Mouse (Mus musculus): ENCODE data around the gene D930020B18Rik.

DNA sequence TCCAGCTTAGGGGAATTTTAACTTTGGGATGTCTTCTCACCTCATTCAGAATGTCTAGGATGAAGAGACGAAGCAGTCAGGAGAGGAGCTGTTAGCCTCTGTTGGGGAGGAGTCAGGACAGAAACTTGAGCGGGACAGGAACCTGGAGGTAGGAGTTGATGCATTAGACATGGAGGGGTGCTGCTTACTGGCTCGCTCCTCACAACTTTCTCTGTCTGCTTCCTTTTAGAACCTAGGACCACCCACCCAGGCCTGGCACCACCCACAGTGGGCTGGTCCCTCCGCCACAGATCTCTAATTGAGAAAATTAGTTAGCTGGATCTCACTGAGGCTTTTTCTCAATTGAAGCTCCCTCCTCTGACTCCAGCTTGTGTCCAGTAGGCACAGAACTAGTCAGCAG, 85.1 kb downstream of the D930020B18Rik start:
- TF ChIP-seq NELFE (IDR thresholded peaks at IDR 0.05; ENCODE audit: low read depth, low read length) (no peak), POLR2AphosphoS2 (IDR thresholded peaks at IDR 0.05; ENCODE audit: low read depth, low read length) (no peak), CTCF (conservative IDR thresholded peaks at IDR 0.05 in 1 of 2, IDR thresholded peaks at IDR 0.05 in 1 of 2; ENCODE audit: low read depth in 2 of 2, low read length in 2 of 2) (no peak)

Measured in CH12.LX (cell line).